Mouse (Mus musculus): ENCODE results near the gene Gm37240.

Gene Gm37240

GRCm38 (mm10) chr3:85749348-85749747 is 138.0 kb downstream of the Gm37240 start:
- in situ Hi-C loops (cut with MboI) = no loop called here

DNA sequence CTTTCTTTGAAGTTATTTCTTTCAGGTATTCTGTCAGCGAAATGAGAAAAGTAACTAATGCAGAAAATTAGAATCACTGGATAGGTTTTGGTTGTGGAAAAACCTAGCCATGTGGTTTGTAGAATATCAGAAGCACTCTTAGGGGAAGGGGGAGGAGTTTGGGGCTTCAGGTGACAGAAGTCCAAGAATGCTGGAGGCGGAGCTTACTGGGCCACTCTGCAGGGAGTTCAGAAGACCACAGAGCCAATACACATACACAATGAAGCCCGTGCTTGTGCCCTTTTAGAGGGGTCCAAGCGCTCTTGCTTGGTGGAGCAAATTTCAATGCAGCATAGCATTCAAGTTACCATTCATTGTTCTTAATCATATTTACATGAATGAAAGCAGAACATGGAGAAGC is 138.5 kb downstream of the Gm37240 start:
- in situ Hi-C loops (cut with MboI) = no loop called here

DNA sequence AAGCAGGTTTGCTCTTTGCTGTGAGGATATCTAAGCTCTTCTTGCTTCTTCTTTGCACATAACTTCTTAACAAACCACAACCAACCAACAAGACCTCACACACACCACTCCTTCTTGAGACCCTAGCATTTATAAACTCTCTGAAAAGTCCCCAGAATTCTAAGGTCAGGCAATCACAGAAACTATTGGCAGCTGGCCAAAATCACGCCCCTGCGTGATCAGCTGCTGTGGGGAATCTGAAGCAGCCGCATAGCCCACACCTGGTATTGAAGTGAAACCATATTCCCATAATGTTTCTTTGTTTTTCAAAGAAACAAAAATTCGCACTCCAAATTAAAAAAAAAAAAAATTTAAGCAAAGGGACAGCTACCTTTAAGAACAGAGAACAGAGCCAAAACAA is 141.2 kb downstream of the Gm37240 start:
- in situ Hi-C loops (cut with MboI) = no loop called here

- in situ Hi-C loops (cut with MboI) = no loop called here
Measured at GRCm38 (mm10) chr3:85741767-85742166, 145.6 kb downstream of the Gm37240 start.

GRCm38 (mm10) chr3:85738591-85738990 is 148.7 kb downstream of the Gm37240 start:
- in situ Hi-C loops (cut with MboI) = no loop called here

GRCm38 (mm10) chr3:85733939-85734729 is 153.2 kb downstream of the Gm37240 start:
- in situ Hi-C loops (cut with MboI) = no loop called here

- in situ Hi-C loops (cut with MboI) = no loop called here
Measured at GRCm38 (mm10) chr3:85727171-85727570, 160.1 kb downstream of the Gm37240 start.

DNA sequence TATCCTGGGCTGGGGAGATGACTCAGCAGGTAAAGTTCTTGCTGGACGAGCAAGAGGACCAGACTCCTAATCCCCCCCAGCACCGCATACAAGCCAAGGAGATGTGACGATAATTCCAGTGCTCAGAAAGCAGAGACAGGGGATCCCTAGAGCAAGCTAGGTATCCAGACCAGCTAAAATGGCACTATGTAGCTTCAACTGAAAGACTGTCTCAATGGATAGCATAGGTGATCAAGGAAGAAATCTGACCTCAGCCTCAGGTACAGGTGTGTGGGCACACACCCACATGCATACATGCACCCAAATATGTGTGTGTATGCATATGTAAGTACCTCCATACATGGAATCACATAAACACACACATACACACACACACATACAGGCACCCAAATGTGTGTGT is 161.3 kb downstream of the Gm37240 start:
- in situ Hi-C loops (cut with MboI) = no loop called here

DNA sequence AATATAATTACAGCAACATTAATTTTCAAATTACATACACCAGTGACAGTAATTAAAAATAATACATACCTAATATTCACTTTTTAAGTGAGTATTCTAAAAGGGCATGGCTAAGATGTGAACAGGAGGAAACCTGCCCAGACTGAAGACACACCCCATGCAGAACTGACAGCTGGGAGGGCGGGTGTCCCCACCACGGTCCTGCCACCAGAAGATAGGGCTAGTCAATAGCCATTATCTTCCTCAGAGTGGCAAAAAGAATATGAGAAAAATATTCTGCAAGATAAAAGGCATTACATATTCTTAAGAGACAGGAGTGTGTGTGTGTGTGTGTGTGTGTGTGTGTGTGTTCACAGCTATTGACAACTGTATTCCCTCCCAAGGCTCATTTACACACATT is 162.2 kb downstream of the Gm37240 start:
- in situ Hi-C loops (cut with MboI) = no loop called here

DNA sequence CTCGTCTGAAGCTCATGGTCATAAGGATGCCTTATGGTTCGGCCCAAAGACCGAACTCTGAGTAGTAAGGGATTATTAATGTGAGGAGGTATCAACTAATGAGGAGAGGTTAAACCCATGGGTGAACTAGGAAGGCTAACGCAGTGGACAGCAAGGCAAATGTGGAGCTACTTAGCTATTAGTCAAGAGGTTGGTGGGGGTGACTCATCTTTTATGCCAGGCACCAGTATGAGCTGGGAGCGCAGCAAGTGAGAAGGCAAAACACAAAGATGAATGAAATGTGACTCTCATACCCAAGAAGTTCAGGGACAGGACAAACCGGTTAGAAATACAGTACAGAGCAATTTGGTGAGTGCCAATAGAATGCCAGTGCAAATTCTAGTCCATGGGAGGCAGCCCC is 164.7 kb downstream of the Gm37240 start:
- in situ Hi-C loops (cut with MboI) = loop anchor here (25.0 kb wide), 1 partner anchor 390 kb away; no protein-coding TSS in a partner anchor

GRCm38 (mm10) chr3:85715764-85716297 is 171.5 kb downstream of the Gm37240 start:
- in situ Hi-C loops (cut with MboI) = loop anchor here (25.0 kb wide), 1 partner anchor 396 kb away; no protein-coding TSS in a partner anchor

DNA sequence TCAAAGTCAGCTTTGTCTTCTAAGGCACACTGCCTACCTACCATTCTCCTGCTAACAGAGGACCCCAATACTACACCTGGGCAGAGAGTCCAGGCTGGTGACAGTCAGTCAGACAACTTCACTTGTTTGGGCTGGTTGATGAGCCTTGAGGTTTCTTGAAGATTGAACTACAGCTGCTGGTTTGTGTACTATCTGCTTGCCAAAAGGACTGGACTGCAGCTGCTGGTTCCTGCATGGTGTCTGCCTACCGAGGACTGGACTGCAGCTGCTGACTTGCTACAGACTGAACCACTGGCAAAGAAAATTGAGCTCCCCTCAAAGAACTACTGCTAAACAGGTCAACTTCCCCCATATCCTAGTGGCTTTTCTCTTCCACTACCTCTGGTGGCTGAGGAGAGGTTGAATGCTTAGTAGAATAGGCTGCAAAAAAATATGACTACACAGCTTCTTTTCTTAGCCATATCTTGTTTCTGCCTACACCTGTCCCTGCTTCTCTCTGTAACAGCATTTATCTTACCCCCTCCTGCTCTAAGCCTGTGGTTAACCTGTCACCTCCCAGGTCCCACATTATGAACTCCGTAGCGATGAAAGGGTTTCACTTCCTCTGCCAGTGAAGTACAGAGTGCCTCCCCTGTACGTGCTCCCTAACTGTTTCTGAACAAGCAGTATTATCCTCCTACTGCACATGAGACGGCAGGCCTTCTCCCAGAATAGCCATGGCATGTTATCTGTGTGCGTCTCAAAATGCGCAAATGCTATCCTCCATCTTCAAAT is 173.2 kb downstream of the Gm37240 start:
- in situ Hi-C loops (cut with MboI) = loop anchor here (25.0 kb wide), 1 partner anchor 398 kb away; no protein-coding TSS in a partner anchor

DNA sequence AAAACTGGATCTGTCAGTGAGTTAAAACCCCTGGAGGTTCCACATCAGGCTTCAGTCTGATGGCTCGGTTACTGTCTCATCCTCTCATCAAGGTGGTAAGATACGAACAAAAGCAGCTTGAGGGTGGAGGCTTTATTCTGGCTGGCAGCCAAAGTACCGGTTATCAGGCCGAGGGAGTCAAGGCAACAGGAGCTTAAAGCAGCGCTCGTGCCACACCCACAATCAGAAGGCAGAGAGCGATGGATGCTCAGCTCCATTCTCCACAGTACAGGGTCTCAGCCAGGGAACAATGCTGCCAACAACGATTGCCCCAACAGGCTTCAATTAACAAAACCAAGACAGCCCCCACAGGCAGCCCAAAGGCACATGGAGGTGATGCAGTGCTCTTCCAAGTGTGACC is 176.6 kb downstream of the Gm37240 start:
- in situ Hi-C loops (cut with MboI) = loop anchor here (25.0 kb wide), 1 partner anchor 402 kb away; no protein-coding TSS in a partner anchor

DNA sequence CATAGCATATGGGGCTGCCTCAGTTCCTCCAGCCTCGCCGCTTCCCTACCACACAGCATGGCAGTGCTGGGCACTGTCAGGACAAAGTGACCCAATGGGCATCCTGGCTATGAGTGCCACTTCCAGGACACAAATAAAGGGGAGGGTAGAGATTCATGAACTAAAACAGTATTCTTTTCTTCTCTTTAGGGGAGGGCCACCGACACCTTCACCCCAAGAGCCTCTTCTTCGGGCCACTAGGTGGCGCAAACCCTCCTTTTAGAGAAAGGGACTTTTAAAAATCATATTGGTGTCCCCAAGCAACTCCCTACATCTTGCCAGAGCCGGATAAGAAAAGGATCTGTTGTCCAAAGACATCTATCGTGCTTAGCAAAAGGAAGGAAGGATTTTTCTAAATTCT is 179.9 kb downstream of the Gm37240 start:
- in situ Hi-C loops (cut with MboI) = loop anchor here (25.0 kb wide), 1 partner anchor 405 kb away; no protein-coding TSS in a partner anchor

- in situ Hi-C loops (cut with MboI) = loop anchor here (25.0 kb wide), 1 partner anchor 409 kb away; no protein-coding TSS in a partner anchor
Measured at GRCm38 (mm10) chr3:85703141-85703882, 184.0 kb downstream of the Gm37240 start.

DNA sequence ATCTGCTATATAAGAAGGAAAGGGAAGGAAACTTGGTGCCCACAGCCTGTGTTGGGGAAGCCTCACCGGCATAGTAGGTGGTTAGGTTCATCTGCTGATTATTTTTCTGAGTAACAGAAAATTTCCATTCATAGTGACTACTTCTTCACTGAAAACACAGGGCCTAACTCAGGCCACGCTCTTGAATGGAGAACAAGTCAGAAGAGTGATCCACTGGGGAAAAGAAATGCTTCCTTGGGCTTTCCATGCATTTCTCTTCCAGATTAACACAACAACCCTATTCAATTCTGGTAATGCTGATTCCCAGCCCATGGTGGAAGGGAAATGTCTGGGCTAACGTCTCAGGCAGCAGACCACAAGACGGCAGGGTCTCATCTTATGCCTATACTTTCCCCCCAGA is 188.8 kb downstream of the Gm37240 start:
- in situ Hi-C loops (cut with MboI) = no loop called here

- in situ Hi-C loops (cut with MboI) = no loop called here
Measured at GRCm38 (mm10) chr3:85695056-85695455, 192.3 kb downstream of the Gm37240 start.

DNA sequence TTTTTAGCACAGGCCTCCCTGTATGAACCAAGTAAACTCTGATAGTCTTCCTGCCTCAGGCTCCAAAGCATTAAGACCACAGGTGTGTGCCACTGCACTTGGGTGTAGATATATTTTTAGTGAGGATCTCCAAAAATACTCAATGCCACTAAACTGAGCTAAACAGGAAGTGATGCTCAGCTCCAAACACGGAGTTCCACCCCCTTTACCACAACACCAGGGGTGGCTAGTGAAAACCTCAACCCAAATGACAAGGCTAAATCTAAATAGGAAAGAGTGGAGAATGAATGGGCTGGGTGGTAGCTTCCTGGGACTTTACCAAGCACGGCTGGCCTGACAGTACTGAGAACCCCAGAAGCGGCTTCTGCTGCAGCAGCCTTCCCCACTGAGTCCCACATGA is 194.3 kb downstream of the Gm37240 start:
- in situ Hi-C loops (cut with MboI) = no loop called here

- in situ Hi-C loops (cut with MboI) = no loop called here
Measured at GRCm38 (mm10) chr3:85691134-85691533, 196.2 kb downstream of the Gm37240 start.

- in situ Hi-C loops (cut with MboI) = no loop called here
Measured at GRCm38 (mm10) chr3:85688341-85688740, 199.0 kb downstream of the Gm37240 start.

GRCm38 (mm10) chr3:85685271-85685670 is 202.0 kb downstream of the Gm37240 start:
- in situ Hi-C loops (cut with MboI) = no loop called here

DNA sequence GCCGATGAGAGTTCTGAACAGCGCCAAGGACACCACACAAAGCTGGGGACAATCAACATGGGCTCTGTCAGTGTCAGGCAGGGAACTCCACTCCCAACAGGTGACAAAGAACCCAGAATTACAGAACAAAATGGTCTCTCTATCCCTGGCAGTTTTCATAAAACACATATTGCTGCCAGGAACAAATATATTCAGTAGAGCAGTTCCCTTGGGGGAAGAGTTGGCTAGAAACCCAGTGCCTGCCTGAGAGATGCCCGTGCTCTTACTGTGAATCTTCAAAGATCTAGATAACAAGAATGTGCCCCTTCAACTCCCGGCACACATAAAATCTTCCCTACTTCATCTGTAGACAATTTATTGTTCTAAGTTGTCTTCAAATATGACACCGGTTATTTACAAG is 203.7 kb downstream of the Gm37240 start:
- in situ Hi-C loops (cut with MboI) = no loop called here

All from mature B cell (primary cell).